Mouse (Mus musculus) ovary, adult 2 months (tissue): ENCODE data around the gene Olfr1411. TPM values are rescaled to one million over a fixed set of nuclear protein-coding genes. Genes with fewer than 3 reads are reported as not detected.

Experiments used
- polyA plus RNA-seq: library from polyadenylated mRNA; depleted of rRNA; stranded (reverse); fragments of >200 nt; gene quantifications from 2 replicates; pipeline ENCODE4 v1.2.3, GENCODE M21; 2012; rRNA removed

Olfr1411 gene
- polyA plus RNA-seq = not detected in 2 replicates

DNA sequence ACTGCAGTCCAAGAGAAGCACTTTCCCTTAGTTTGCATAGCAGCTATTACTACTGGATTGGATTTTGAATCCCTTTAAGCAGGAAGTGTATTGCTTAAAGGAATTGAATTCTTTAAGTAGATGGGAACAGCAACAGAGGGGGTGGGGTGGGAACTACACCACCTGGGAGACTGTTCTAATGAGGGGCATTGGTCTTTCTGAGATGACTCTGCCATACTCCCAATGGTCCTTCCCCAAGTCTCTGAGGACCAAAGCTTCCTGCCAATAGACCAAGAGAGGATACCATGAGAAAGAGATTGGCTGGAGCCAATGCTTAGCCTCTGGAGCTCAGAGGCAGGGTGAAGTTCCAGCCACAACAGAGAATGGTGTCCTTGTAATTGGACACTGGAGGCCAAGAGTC, at the start of gene Olfr1411:
TSS of gene Olfr1411 (plus strand) at position 301 of the 400 bp plus-strand sequence.

DNA sequence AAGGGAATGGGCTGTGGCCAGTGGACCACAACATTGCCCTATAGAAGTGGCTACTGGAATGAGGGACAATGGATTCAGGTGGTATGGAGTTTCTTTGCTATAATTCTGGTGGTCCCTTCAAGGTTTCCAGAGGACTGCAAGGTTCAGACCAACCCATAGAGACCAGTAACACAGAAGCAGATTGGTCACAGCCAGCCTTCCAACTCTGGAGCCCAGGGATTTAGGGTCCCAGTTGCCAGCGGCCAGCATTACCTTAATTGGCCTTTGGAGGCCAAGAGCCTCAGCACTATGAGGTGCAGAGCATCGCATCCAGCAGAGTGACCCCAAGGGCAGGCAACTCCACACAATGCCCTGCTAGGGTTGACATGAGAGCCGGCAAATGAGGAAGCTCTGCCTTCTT, 23.2 kb upstream of the Olfr1411 start, which contains the start of gene Olfr1413:
TSS of gene Olfr1413 (plus strand) at position 301 of the 400 bp plus-strand sequence.

DNA sequence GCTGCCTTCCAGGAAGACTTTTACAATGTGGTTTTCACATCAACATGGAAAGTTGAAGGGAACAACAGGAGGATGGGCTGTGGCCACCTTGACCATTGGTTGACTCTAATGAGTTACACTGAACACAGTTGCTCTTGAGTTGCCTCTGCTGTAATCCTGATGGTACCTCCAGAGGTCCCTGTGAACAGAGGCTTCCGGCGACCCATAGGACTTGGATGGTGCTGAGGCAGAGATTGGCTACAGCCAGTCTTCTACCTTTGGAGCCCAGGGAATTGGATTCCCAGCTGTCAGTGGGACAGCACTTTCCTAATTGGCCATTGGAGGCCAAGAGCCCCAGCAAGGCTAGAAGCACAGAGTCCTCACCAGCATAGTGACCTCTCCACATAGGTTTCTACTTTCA, 8.7 kb upstream of the Olfr1411 start, which contains the start of gene Olfr1412:
TSS of gene Olfr1412 (plus strand) at position 301 of the 400 bp plus-strand sequence.

DNA sequence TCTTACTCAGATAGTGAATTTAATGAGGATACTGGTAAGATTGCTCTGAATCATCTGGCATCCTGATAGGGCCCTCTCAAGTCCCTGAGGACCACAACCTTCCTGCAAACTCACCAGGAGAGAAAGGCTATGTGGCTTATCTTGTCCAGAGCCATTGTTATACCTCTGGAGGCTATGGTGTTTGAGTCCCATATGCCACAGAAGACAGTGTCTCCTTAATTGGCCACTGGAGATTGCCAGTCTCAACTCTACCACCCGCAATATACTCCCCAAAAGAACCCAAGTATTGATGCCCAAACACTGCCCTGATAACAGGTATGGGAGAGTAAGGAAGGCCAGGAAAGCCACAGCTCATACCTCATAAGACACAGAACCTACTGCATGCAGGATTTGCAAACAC, 11.3 kb downstream of the Olfr1411 start, which contains the start of gene Olfr1410:
TSS of gene Olfr1410 (plus strand) at position 301 of the 400 bp plus-strand sequence.

DNA sequence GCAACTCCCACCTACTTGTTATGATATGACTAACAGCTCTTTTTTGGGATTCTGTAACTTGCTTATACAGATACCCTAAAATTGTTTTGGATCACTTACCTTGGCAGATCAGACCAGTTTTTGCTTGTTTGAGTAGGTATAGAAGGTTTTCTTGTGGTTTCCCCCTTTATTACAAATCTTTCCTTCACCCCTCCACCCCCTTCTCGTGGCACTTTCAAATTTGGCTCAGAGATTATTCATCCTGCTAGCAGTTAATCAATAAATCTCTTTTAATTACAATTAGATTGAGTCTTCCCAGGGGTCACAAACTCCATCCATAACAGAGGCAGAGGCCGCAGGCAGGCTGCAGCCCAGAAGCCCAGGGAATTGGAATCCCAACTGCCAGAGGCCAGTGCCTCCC, 23.3 kb downstream of the Olfr1411 start, which contains the start of gene Olfr12:
TSS of gene Olfr12 (plus strand) at position 301 of the 400 bp plus-strand sequence.

DNA sequence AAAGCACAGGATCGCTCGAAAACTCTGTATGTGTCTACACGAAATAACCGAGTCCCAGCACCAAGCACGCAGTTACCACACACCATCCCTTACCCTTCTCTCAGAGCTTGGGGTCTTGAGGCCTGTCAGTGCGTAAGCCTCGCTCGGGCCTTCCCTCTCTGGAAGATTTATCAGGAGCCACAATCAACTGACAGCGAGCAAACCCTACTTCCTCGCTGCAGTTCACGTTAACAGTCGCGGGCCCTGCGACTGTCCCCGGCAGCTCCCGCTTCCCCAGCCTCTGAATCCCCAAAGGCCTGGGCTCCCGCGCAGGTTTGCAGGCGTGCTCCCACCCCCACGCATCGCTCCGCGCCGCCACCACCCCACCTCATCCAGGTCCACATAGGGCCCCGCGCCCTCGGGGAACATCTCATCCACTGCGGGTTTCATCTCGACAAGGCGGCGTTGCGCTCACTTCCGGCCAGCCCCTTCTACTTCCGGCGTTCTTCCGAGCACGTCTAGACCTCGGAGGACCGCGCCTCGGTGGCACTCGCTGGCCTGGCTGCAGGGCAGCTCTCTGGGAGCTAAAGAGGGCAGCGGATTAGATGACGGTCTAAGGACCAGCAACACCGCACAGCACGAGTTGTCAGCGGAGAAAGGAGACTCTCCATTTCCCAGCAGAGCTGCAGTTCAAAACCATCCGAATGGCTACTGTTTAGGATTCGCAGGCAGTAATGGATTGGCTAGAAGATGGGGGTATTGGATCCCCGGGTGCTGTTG, 47.5 kb downstream of the Olfr1411 start, which contains the start of gene Cops9:
TSS of gene Cops9 (minus strand) at position 472 of the 759 bp plus-strand sequence.

Other genes starting within 250 kb of the Olfr1411 start
- 108 and 135 TPM in 2 replicates for gene Ndufa10, start 120.6 kb upstream of the Olfr1411 start, polyA plus RNA-seq
- gene Olfr1416, start 109.3 kb upstream of the Olfr1411 start, polyA plus RNA-seq = not detected in 2 replicates
- not detected in 2 replicates for gene Olfr1415, start 98.3 kb upstream of the Olfr1411 start, polyA plus RNA-seq
- not detected in 2 replicates for gene Olfr1414, start 75.8 kb upstream of the Olfr1411 start, polyA plus RNA-seq
- gene Olfr1413, start 23.1 kb upstream of the Olfr1411 start, polyA plus RNA-seq = not detected in 2 replicates
- not detected in 2 replicates for gene Olfr1412, start 8.6 kb upstream of the Olfr1411 start, polyA plus RNA-seq
- gene Olfr1410, start 11.4 kb downstream of the Olfr1411 start, polyA plus RNA-seq = not detected in 2 replicates
- not detected in 2 replicates for gene Olfr12, start 23.4 kb downstream of the Olfr1411 start, polyA plus RNA-seq
- 38.1 and 77.4 TPM in 2 replicates for gene Cops9, start 47.6 kb downstream of the Olfr1411 start, polyA plus RNA-seq
- 0.31 TPM in 1 of 2 replicates, not detected in the other for gene Otos, start 54.4 kb downstream of the Olfr1411 start, polyA plus RNA-seq
- 99.9 and 114 TPM in 2 replicates for gene Gpc1, start 237.2 kb downstream of the Olfr1411 start, polyA plus RNA-seq